Mouse (Mus musculus): ENCODE measurements at regions not wholly inside any gene's neighbourhood (a gene's known extent, or its start where the extent isn't known, plus 50 kb on each side); places are given as distances from the start of the nearest gene placed in this dataset.

DNA sequence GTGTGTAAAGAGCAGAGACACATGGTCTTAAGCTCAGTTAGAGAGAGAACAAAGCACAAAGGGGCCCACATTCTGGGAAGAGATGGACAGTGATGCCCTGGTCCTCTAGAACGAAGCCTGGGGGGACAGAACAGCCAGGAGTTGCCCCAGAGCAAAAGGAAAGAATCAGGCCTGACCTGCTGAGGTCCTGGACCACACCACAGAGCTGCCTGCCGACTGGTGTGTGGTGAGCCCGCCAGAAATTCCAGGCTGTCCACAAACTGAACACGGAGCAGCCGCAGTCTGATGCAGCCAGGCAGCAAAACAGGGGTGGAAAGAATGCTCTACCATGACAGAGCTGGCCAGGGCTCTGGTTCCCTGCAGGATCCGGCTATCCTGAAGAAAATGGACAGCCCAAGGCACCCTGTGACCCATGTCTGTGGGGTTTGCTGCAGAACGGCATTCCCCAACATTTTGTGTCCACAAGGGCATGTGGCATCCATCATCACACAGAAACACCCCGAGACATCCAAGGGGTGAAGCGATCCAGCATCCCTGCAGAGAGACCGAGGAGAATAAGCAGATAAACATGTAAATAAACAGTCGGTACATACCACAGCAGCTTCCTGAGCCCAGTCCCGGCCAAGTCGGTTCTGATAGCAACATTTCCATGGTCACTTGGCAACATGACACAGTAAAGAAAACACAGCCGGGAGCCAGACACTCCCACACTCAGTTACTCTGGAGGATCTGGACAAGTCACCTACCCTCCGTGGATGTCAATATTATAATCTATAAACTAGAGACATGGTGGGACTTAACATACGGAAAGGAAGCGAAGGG is 65.3 kb upstream of the Pomp start:
- DNase-seq (ENCODE audit: low read depth, low spot score): no peak

GRCm38 (mm10) chr5:147793059-147793458 is 67.2 kb upstream of the Pomp start:
- DNase-seq (ENCODE audit: low read depth, low spot score): no peak

GRCm38 (mm10) chr5:147792638-147793037 is 66.8 kb upstream of the Flt1 start:
- no peak for DNase-seq (ENCODE audit: low read depth, low spot score)

- no peak for DNase-seq (ENCODE audit: low read depth, low spot score)
These were observed 65.3 kb upstream of the Flt1 start for GRCm38 (mm10) chr5:147791121-147791520.

- no peak for DNase-seq (ENCODE audit: low read depth, low spot score)
These were observed 62.7 kb upstream of the Flt1 start for GRCm38 (mm10) chr5:147788496-147788895.

DNA sequence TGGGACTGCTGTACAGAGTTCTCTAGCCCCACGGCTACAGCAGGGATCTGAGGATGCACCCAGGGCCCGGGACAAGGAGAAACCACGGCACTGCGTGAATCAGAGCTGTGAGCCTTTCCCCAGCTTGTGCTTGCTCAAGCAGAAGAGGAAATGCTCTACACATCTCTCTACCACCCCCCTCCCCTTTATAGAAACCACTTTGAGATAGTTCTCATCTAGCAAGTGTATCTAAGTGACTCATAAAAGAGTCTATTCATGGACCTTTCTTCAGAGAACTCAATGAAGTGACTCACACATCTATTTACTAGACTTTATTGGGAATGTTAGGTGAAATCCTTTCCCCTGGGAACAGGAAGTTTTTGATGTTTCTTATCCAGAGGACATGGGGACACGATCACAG is 61.0 kb upstream of the Flt1 start:
- no peak for DNase-seq (ENCODE audit: low read depth, low spot score)

- DNase-seq (ENCODE audit: low read depth, low spot score): no peak
These were observed 58.3 kb upstream of the Flt1 start for GRCm38 (mm10) chr5:147784159-147784558.

DNA sequence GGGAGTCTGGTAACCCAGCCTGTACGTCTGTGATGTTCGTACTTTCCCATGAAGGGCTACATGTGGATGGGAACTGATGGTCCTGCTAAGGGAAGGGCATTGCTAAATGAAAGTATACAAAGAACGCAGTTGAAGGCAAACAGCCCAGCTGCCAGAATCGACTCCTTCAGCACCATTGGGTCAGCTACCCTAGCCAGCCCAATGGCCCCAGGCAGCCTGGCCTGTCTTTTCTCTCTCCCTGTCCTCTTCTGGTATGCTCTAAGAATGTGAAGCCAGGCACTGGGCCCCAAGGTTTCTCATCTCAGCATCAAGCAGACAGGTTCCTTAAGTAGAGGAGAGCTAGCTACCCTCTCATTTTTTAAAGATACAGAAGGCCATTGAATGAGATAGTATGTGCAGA is 57.7 kb upstream of the Flt1 start:
- no peak for DNase-seq (ENCODE audit: low read depth, low spot score)

- no peak for DNase-seq (ENCODE audit: low read depth, low spot score)
These were observed 57.0 kb upstream of the Flt1 start for GRCm38 (mm10) chr5:147782761-147783160.

GRCm38 (mm10) chr5:147782241-147782681 is 56.5 kb upstream of the Flt1 start:
- no peak for DNase-seq (ENCODE audit: low read depth, low spot score)

- no peak for DNase-seq (ENCODE audit: low read depth, low spot score)
These were observed 55.4 kb upstream of the Flt1 start for GRCm38 (mm10) chr5:147781215-147781614.

- peak; percentile 20 for DNase-seq (ENCODE audit: low read depth, low spot score)
These were observed 52.7 kb upstream of the Flt1 start for GRCm38 (mm10) chr5:147778557-147778956.

Data from forelimb bud, embryonic 11.5 days (tissue).